Mouse (Mus musculus): ENCODE results near the gene Rxfp3. TPM values are rescaled to one million over a fixed set of nuclear protein-coding genes. Genes with fewer than 3 reads are reported as not detected.

The Rxfp3 gene
- not detected for total RNA-seq (2022)

- no peak for DNase-seq (ENCODE audit: low spot score in 2 of 2)
Measured at GRCm38 (mm10) chr15:11037711-11038110, at the start of gene Rxfp3. Gene Rxfp3 (minus strand): TSS chr15:11037991.

- no peak for DNase-seq (ENCODE audit: low spot score in 2 of 2)
Measured at GRCm38 (mm10) chr15:11084993-11085365, 47.2 kb upstream of the Rxfp3 start.

GRCm38 (mm10) chr15:11084241-11084992 lies 46.6 kb upstream of the Rxfp3 start:
- no peak for DNase-seq (ENCODE audit: low spot score in 2 of 2)

GRCm38 (mm10) chr15:11083678-11084077 lies 45.9 kb upstream of the Rxfp3 start:
- DNase-seq (ENCODE audit: low spot score in 2 of 2): no peak

GRCm38 (mm10) chr15:11082961-11083569 lies 45.3 kb upstream of the Rxfp3 start:
- DNase-seq (ENCODE audit: low spot score in 2 of 2): no peak

- DNase-seq (ENCODE audit: low spot score in 2 of 2): no peak
Measured at GRCm38 (mm10) chr15:11075726-11076361, 38.1 kb upstream of the Rxfp3 start.

GRCm38 (mm10) chr15:11067891-11068290 lies 30.1 kb upstream of the Rxfp3 start:
- DNase-seq (ENCODE audit: low spot score in 2 of 2): no peak

GRCm38 (mm10) chr15:11066299-11066698 lies 28.5 kb upstream of the Rxfp3 start:
- no peak for DNase-seq (ENCODE audit: low spot score in 2 of 2)

- no peak for DNase-seq (ENCODE audit: low spot score in 2 of 2)
Measured at GRCm38 (mm10) chr15:11065528-11066171, 27.9 kb upstream of the Rxfp3 start.

GRCm38 (mm10) chr15:11064558-11065411 lies 27.0 kb upstream of the Rxfp3 start, which contains the start of gene Adamts12:
Gene Adamts12 (plus strand): TSS chr15:11064790.
- peak; percentile 47 to 64 for DNase-seq (ENCODE audit: low spot score in 2 of 2)

GRCm38 (mm10) chr15:11064160-11064557 lies 26.4 kb upstream of the Rxfp3 start:
- DNase-seq (ENCODE audit: low spot score in 2 of 2): no peak

- DNase-seq (ENCODE audit: low spot score in 2 of 2): no peak
Measured at GRCm38 (mm10) chr15:11062903-11063302, 25.1 kb upstream of the Rxfp3 start.

GRCm38 (mm10) chr15:11054440-11055080 lies 16.8 kb upstream of the Rxfp3 start:
- DNase-seq (ENCODE audit: low spot score in 2 of 2): no peak

GRCm38 (mm10) chr15:11053678-11054439 lies 16.1 kb upstream of the Rxfp3 start:
- DNase-seq (ENCODE audit: low spot score in 2 of 2): no peak

GRCm38 (mm10) chr15:11042828-11043227 lies 5.0 kb upstream of the Rxfp3 start:
- DNase-seq (ENCODE audit: low spot score in 2 of 2): no peak

GRCm38 (mm10) chr15:11041229-11041628 lies 3.4 kb upstream of the Rxfp3 start:
- DNase-seq (ENCODE audit: low spot score in 2 of 2): no peak

- DNase-seq (ENCODE audit: low spot score in 2 of 2): no peak
Measured at GRCm38 (mm10) chr15:11040067-11040466, 2.3 kb upstream of the Rxfp3 start.

- no peak for DNase-seq (ENCODE audit: low spot score in 2 of 2)
Measured at GRCm38 (mm10) chr15:11038476-11038875, 685 bp upstream of the Rxfp3 start.

GRCm38 (mm10) chr15:11037376-11037695 lies 455 bp downstream of the Rxfp3 start:
- no peak for DNase-seq (ENCODE audit: low spot score in 2 of 2)
